Mouse (Mus musculus) cerebellum, adult 11 months (tissue): ENCODE data around the gene Fam83d.
A peak's percentile ranks its signal among the peaks of the same experiment; 100 is the strongest.

Experiments used
- DNase-seq: peaks from one replicate; pipeline ENCODE4 v3.0.0; 2022

The Fam83d gene

GRCm38 (mm10) chr2:158746164-158746563, 21.7 kb upstream of the Fam83d start:
- no peak for DNase-seq

GRCm38 (mm10) chr2:158749366-158749765, 18.5 kb upstream of the Fam83d start:
- no peak for DNase-seq

- no peak for DNase-seq
These were observed 7.7 kb upstream of the Fam83d start for GRCm38 (mm10) chr2:158760231-158760630.

GRCm38 (mm10) chr2:158762339-158762738, 5.6 kb upstream of the Fam83d start:
- DNase-seq, result no peak

GRCm38 (mm10) chr2:158768350-158768749, 457 bp downstream of the Fam83d start:
- no peak for DNase-seq

- DNase-seq, result no peak
These were observed 878 bp downstream of the Fam83d start for GRCm38 (mm10) chr2:158768771-158769170.

GRCm38 (mm10) chr2:158770126-158770757, 2.3 kb downstream of the Fam83d start:
- DNase-seq, result no peak

- DNase-seq, result no peak
These were observed 3.3 kb downstream of the Fam83d start for GRCm38 (mm10) chr2:158771066-158771763.

GRCm38 (mm10) chr2:158772808-158773207, 4.9 kb downstream of the Fam83d start:
- no peak for DNase-seq

GRCm38 (mm10) chr2:158774886-158775285, 7.0 kb downstream of the Fam83d start:
- no peak for DNase-seq

GRCm38 (mm10) chr2:158776716-158777115, 8.8 kb downstream of the Fam83d start:
- DNase-seq, result no peak

GRCm38 (mm10) chr2:158777490-158777889, 9.6 kb downstream of the Fam83d start:
- no peak for DNase-seq

GRCm38 (mm10) chr2:158778349-158778748, 10.5 kb downstream of the Fam83d start:
- no peak for DNase-seq

GRCm38 (mm10) chr2:158781126-158781525, 13.2 kb downstream of the Fam83d start:
- no peak for DNase-seq

- no peak for DNase-seq
These were observed 19.3 kb downstream of the Fam83d start for GRCm38 (mm10) chr2:158786927-158787795.

- peak; percentile 84 for DNase-seq
These were observed 26.7 kb downstream of the Fam83d start, which contains the start of gene Dhx35 for GRCm38 (mm10) chr2:158794494-158795004. Gene Dhx35, plus strand, starts transcription at chr2:158794807.

- DNase-seq, result no peak
These were observed 27.1 kb downstream of the Fam83d start for GRCm38 (mm10) chr2:158795043-158795442.

- DNase-seq, result no peak
These were observed 28.0 kb downstream of the Fam83d start for GRCm38 (mm10) chr2:158795875-158796274.

- DNase-seq, result no peak
These were observed 31.4 kb downstream of the Fam83d start for GRCm38 (mm10) chr2:158799328-158799727.

GRCm38 (mm10) chr2:158800788-158801187, 32.9 kb downstream of the Fam83d start:
- DNase-seq, result no peak

- DNase-seq, result no peak
These were observed 35.7 kb downstream of the Fam83d start for GRCm38 (mm10) chr2:158803575-158803974.

- DNase-seq, result no peak
These were observed 47.8 kb downstream of the Fam83d start for GRCm38 (mm10) chr2:158815686-158816085.

GRCm38 (mm10) chr2:158816239-158816638, 48.3 kb downstream of the Fam83d start:
- no peak for DNase-seq
